Mouse (Mus musculus) liver, adult 2 months (tissue): ENCODE results near the gene Fat2. TPM values are rescaled to one million over a fixed set of nuclear protein-coding genes. Genes with fewer than 3 reads are reported as not detected.

Experiments used
- DNase-seq: peaks from one replicate; pipeline ENCODE4 v3.0.0-alpha.2; 2011; ENCODE audit warnings: low read depth, low spot score; ENCODE audit errors: extremely low read depth
- H3K27ac ChIP-seq: fragments of 200-500 bp; replicated peaks from 2 replicates; pipeline ENCODE4 v1.5.1; 2012; ENCODE audit warnings: low read depth, mild to moderate bottlenecking, control low read depth, inconsistent platforms, low read length; ENCODE audit not compliant: insufficient read depth
- H3K27me3 ChIP-seq: fragments of 200-500 bp; 2 replicates; pipeline ENCODE4 v1.6.1; 2012; ENCODE audit warnings: mild to moderate bottlenecking, moderate library complexity, low read length, inconsistent platforms; ENCODE audit not compliant: control insufficient read depth, insufficient read depth
- H3K36me3 ChIP-seq: fragments of 200-500 bp; 2 replicates; pipeline ENCODE4 v1.6.1; 2012; ENCODE audit warnings: low read length, inconsistent platforms; ENCODE audit not compliant: control insufficient read depth, insufficient read depth
- H3K4me1 ChIP-seq: fragments of 200-500 bp; 2 replicates; pipeline ENCODE4 v1.6.1; 2011; ENCODE audit warnings: low read length; ENCODE audit not compliant: control insufficient read depth, insufficient read depth
- H3K4me3 ChIP-seq: fragments of 200-500 bp; 2 replicates; pipeline ENCODE4 v1.5.1; 2011; ENCODE audit warnings: low read depth, mild to moderate bottlenecking, control low read depth, low read length, moderate library complexity; ENCODE audit not compliant: insufficient read depth
- H3K79me2 ChIP-seq: fragments of 200-500 bp; 2 replicates; pipeline ENCODE4 v1.6.1; 2012; ENCODE audit warnings: inconsistent platforms, mild to moderate bottlenecking, low read length, moderate library complexity; ENCODE audit not compliant: control insufficient read depth, insufficient read depth
- H3K9ac ChIP-seq: fragments of 200-500 bp; 2 replicates; pipeline ENCODE4 v1.6.1; 2012; ENCODE audit warnings: low read depth, mild to moderate bottlenecking, control low read depth, inconsistent platforms, low read length
- CTCF ChIP-seq: fragments of 200-500 bp; IDR thresholded peaks from 2 replicates; pipeline ENCODE4 v1.5.1; 2011; ENCODE audit warnings: low read depth, low read length, control low read depth
- POLR2A ChIP-seq: fragments of 200-500 bp; IDR thresholded peaks from 2 replicates; pipeline ENCODE4 v1.6.1; 2011; ENCODE audit warnings: low read length, control low read depth; ENCODE audit not compliant: insufficient read depth; ENCODE audit errors: extremely low read depth
- WGBS: fragments of 180-500 bp; shearing (Covaris S2); methylation state at CpG from one replicate; pipeline ENCODE4 v1.1.7; 2018; 5-methylcytosine and 5-hydroxymethylcytosine counted together
- polyA plus RNA-seq: library from polyadenylated mRNA; depleted of rRNA; stranded (reverse); fragments of >200 nt; gene quantifications from 2 replicates; pipeline ENCODE4 v1.2.3, GENCODE M21; 2012; rRNA removed
- total RNA-seq: library from RNA; depleted of rRNA; stranded (reverse); fragments of >200 nt; gene quantifications from 2 replicates; pipeline ENCODE4 v1.2.3, GENCODE M21; 2014; rRNA removed

The Fat2 gene
- total RNA-seq: under 0.01 TPM in 1 of 2 replicates, not detected in the other
- not detected in 2 replicates for polyA plus RNA-seq

- TF ChIP-seq POLR2A: no peak
- TF ChIP-seq CTCF: no peak
- no peak within 1 kb of the TSS for H3K27ac ChIP-seq
- no peak for DNase-seq
- H3K4me1 ChIP-seq: peaks cover 5% of the 10 kb centered on the region; the same call in 1 of the 2 replicates
- H3K9ac ChIP-seq: no peak within 1 kb of the TSS
- H3K79me2 ChIP-seq: no peaks in the 10 kb centered on the region
- 64% methylated on average over 13 of the region's 13 CpGs for WGBS
- no peaks in the 10 kb centered on the region for H3K36me3 ChIP-seq
- no peaks in the 10 kb centered on the region for H3K27me3 ChIP-seq
- H3K4me3 ChIP-seq: no peak within 1 kb of the TSS
Measured at GRCm38 (mm10) chr11:55336101-55336891, at the start of gene Fat2. Gene Fat2 (minus strand): TSS chr11:55336564.

- TF ChIP-seq CTCF (no peak), POLR2A (no peak)
- Histone ChIP-seq H3K36me3 (no peaks in the 10 kb centered on the region), H3K4me3 (no peak overlapping the region), H3K4me1 (no peaks in the 10 kb centered on the region), H3K27me3 (no peaks in the 10 kb centered on the region), H3K79me2 (no peaks in the 10 kb centered on the region), H3K9ac (no peak overlapping the region), H3K27ac (no peak overlapping the region)
- no peak for DNase-seq
- WGBS: 74% methylated on average over 6 of the region's 6 CpGs
Measured at GRCm38 (mm10) chr11:55383463-55384045, 47.2 kb upstream of the Fat2 start.

GRCm38 (mm10) chr11:55380908-55381307 lies 44.5 kb upstream of the Fat2 start:
- TF ChIP-seq CTCF: no peak
- no peak for TF ChIP-seq POLR2A
- DNase-seq: no peak
- H3K9ac ChIP-seq: no peak overlapping the region
- H3K27ac ChIP-seq: no peak overlapping the region
- no peak overlapping the region for H3K4me3 ChIP-seq
- 52% methylated on average over 6 of the region's 6 CpGs for WGBS
- H3K27me3 ChIP-seq: no peaks in the 10 kb centered on the region
- H3K36me3 ChIP-seq: no peaks in the 10 kb centered on the region
- no peaks in the 10 kb centered on the region for H3K79me2 ChIP-seq
- no peaks in the 10 kb centered on the region for H3K4me1 ChIP-seq

- 67% methylated on average over 5 of the region's 5 CpGs for WGBS
- TF ChIP-seq POLR2A: no peak
- no peak for TF ChIP-seq CTCF
Measured at GRCm38 (mm10) chr11:55378371-55378770, 42.0 kb upstream of the Fat2 start.

GRCm38 (mm10) chr11:55373838-55374237 lies 37.5 kb upstream of the Fat2 start:
- H3K79me2 ChIP-seq: no peaks in the 10 kb centered on the region
- no peaks in the 10 kb centered on the region for H3K27me3 ChIP-seq
- WGBS: 61% methylated on average over 6 of the region's 6 CpGs
- H3K9ac ChIP-seq: no peak overlapping the region
- TF ChIP-seq POLR2A: no peak
- peak; percentile 64 for TF ChIP-seq CTCF
- DNase-seq: no peak
- no peaks in the 10 kb centered on the region for H3K36me3 ChIP-seq
- H3K27ac ChIP-seq: no peak overlapping the region
- H3K4me1 ChIP-seq: no peaks in the 10 kb centered on the region
- no peak overlapping the region for H3K4me3 ChIP-seq

More at GRCm38 (mm10) chr11:55378371-55378770, 42.0 kb upstream of the Fat2 start:
- H3K27ac ChIP-seq: no peak overlapping the region
- H3K27me3 ChIP-seq: no peaks in the 10 kb centered on the region
- H3K36me3 ChIP-seq: no peaks in the 10 kb centered on the region
- H3K4me3 ChIP-seq: no peak overlapping the region
- DNase-seq: no peak
- no peaks in the 10 kb centered on the region for H3K4me1 ChIP-seq
- H3K79me2 ChIP-seq: no peaks in the 10 kb centered on the region
- no peak overlapping the region for H3K9ac ChIP-seq

GRCm38 (mm10) chr11:55373373-55373772 lies 37.0 kb upstream of the Fat2 start:
- 83% methylated on average over 12 of the region's 12 CpGs for WGBS

More at GRCm38 (mm10) chr11:55373373-55373772, 37.0 kb upstream of the Fat2 start:
- Histone ChIP-seq H3K79me2 (no peaks in the 10 kb centered on the region), H3K4me1 (no peaks in the 10 kb centered on the region), H3K27ac (no peak overlapping the region), H3K36me3 (no peaks in the 10 kb centered on the region), H3K27me3 (no peaks in the 10 kb centered on the region), H3K9ac (no peak overlapping the region), H3K4me3 (no peak overlapping the region)
- no peak for TF ChIP-seq POLR2A
- no peak for TF ChIP-seq CTCF
- DNase-seq: no peak
